Mouse (Mus musculus) hindbrain, embryonic 16.5 days (tissue): Measurements from ENCODE around the gene Fbxl16. TPM values are rescaled to one million over a fixed set of nuclear protein-coding genes. Genes with fewer than 3 reads are reported as not detected.
A peak's percentile ranks its signal among the peaks of the same experiment; 100 is the strongest.

ENCODE experiments used
- ATAC-seq: fragments of 200-750 bp; cut with Nextera tagmentation; 2 replicates; pipeline ENCODE4 v1.8.0; 2017; ENCODE audit warnings: moderate TSS enrichment, moderate library complexity
- H3K27ac ChIP-seq: fragments of 300-500 bp; sonication (generic); 2 replicates; pipeline ENCODE4 v1.5.1; 2014; ENCODE audit warnings: low read depth, mild to moderate bottlenecking, control low read depth, low read length, moderate library complexity
- H3K27me3 ChIP-seq: fragments of 300-500 bp; sonication (generic); replicated peaks from 2 replicates; pipeline ENCODE4 v1.6.1; 2014; ENCODE audit warnings: low read length; ENCODE audit not compliant: control insufficient read depth, insufficient read depth
- H3K36me3 ChIP-seq: fragments of 300-500 bp; sonication (generic); 2 replicates; pipeline ENCODE4 v1.6.1; 2014; ENCODE audit warnings: mild to moderate bottlenecking, low read length, moderate library complexity, mixed read lengths; ENCODE audit not compliant: control insufficient read depth, insufficient read depth
- H3K4me1 ChIP-seq: fragments of 300-500 bp; sonication (generic); 2 replicates; pipeline ENCODE4 v1.6.1; 2014; ENCODE audit warnings: low read depth, low read length; ENCODE audit not compliant: control insufficient read depth, insufficient read depth
- H3K4me2 ChIP-seq: fragments of 300-500 bp; sonication (generic); 2 replicates; pipeline ENCODE4 v1.6.1; 2014; ENCODE audit warnings: mild to moderate bottlenecking, low read length, control low read depth, moderate library complexity
- H3K4me3 ChIP-seq: fragments of 300-500 bp; sonication (generic); 2 replicates; pipeline ENCODE4 v1.5.1; 2014; ENCODE audit warnings: mild to moderate bottlenecking, low read length, control low read depth, moderate library complexity
- H3K9ac ChIP-seq: fragments of 300-500 bp; sonication (generic); 2 replicates; pipeline ENCODE4 v1.6.1; 2014; ENCODE audit warnings: low read depth, mild to moderate bottlenecking, control low read depth, low read length, moderate library complexity
- H3K9me3 ChIP-seq: fragments of 300-500 bp; sonication (generic); 2 replicates; pipeline ENCODE4 v1.6.1; 2014; ENCODE audit warnings: mild to moderate bottlenecking, low read length, moderate library complexity; ENCODE audit not compliant: control insufficient read depth
- WGBS: fragments of 180-500 bp; shearing (Covaris S2); extraction: QIAGEN DNeasy Blood & Tissue Kit; methylation state at CpG from one replicate; pipeline ENCODE4 v1.1.7; 2014; 5-methylcytosine and 5-hydroxymethylcytosine counted together
- polyA plus RNA-seq: library from polyadenylated mRNA; unstranded; fragments of >200 nt; fragmentation: Nextera tagmentation; extraction: Ambion mirVana; gene quantifications from 2 replicates; pipeline ENCODE4 v1.2.1, GENCODE M21; 2015

Fbxl16 gene
- polyA plus RNA-seq, 1 experiment from 2014 or later, result 38.1 TPM

- Histone ChIP-seq H3K27me3 (peaks cover 3% of the 10 kb centered on the region; the same call in 1 of the 2 replicates), H3K4me2 (peak within 1 kb of the TSS; percentile 67), H3K27ac (peak within 1 kb of the TSS; percentile 91), H3K4me1 (peaks cover 41% of the 10 kb centered on the region), H3K4me3 (peak within 1 kb of the TSS; percentile 73), H3K9ac (peak within 1 kb of the TSS; percentile 82), H3K36me3 (peaks cover 13% of the 10 kb centered on the region), H3K9me3 (no peaks in the 10 kb centered on the region)
- ATAC-seq, result peak; percentile 50
- WGBS, result 1% methylated on average over 14 of the region's 14 CpGs
These were observed 16.3 kb upstream of the Fbxl16 start, which contains the start of gene Fam173a for GRCm38 (mm10) chr17:25792615-25793014. Gene Fam173a, minus strand, starts transcription at chr17:25792901.

- Histone ChIP-seq H3K4me2 (peak overlapping the region; percentile 27), H3K4me3 (no peak overlapping the region), H3K4me1 (peaks cover 41% of the 10 kb centered on the region), H3K27me3 (peaks cover 3% of the 10 kb centered on the region; the same call in 1 of the 2 replicates), H3K27ac (peak overlapping the region; percentile 91), H3K36me3 (peaks cover 7% of the 10 kb centered on the region; the same call in 1 of the 2 replicates), H3K9ac (no peak overlapping the region), H3K9me3 (no peaks in the 10 kb centered on the region)
- 16% methylated on average over 13 of the region's 13 CpGs for WGBS
- no peak for ATAC-seq
These were observed 14.7 kb upstream of the Fbxl16 start for GRCm38 (mm10) chr17:25794197-25794596.

- 35% methylated on average over 17 of the region's 17 CpGs for WGBS
These were observed 13.9 kb upstream of the Fbxl16 start for GRCm38 (mm10) chr17:25794998-25795397.

GRCm38 (mm10) chr17:25795609-25796092 lies 13.2 kb upstream of the Fbxl16 start, which contains the start of gene AC134908.4:
Gene AC134908.4, minus strand, starts transcription at chr17:25795659.
- no peaks in the 10 kb centered on the region for H3K9me3 ChIP-seq
- 18% methylated on average over 6 of the region's 6 CpGs for WGBS
- H3K4me2 ChIP-seq, result peak within 1 kb of the TSS; percentile 83
- no peaks in the 10 kb centered on the region for H3K36me3 ChIP-seq
- H3K27ac ChIP-seq, result peak within 1 kb of the TSS; percentile 83
- H3K4me3 ChIP-seq, result peak within 1 kb of the TSS; percentile 65
- ATAC-seq, result peak; percentile 57
- H3K4me1 ChIP-seq, result peaks cover 37% of the 10 kb centered on the region
- H3K27me3 ChIP-seq, result peaks cover 3% of the 10 kb centered on the region; the same call in 1 of the 2 replicates
- peak within 1 kb of the TSS; percentile 67 for H3K9ac ChIP-seq

More at GRCm38 (mm10) chr17:25794998-25795397, 13.9 kb upstream of the Fbxl16 start:
- peak overlapping the region; percentile 83 for H3K4me2 ChIP-seq
- H3K4me1 ChIP-seq, result peaks cover 41% of the 10 kb centered on the region
- ATAC-seq, result no peak
- H3K9ac ChIP-seq, result peak overlapping the region; percentile 32; the same call in 1 of the 2 replicates
- H3K27ac ChIP-seq, result peak overlapping the region; percentile 71
- H3K27me3 ChIP-seq, result peaks cover 3% of the 10 kb centered on the region; the same call in 1 of the 2 replicates
- H3K9me3 ChIP-seq, result no peaks in the 10 kb centered on the region
- H3K36me3 ChIP-seq, result no peaks in the 10 kb centered on the region
- H3K4me3 ChIP-seq, result peak overlapping the region; percentile 65

GRCm38 (mm10) chr17:25796211-25796771 lies 12.6 kb upstream of the Fbxl16 start:
- peak overlapping the region; percentile 83 for H3K27ac ChIP-seq
- H3K9me3 ChIP-seq, result no peaks in the 10 kb centered on the region
- peak overlapping the region; percentile 67 for H3K9ac ChIP-seq
- peaks cover 3% of the 10 kb centered on the region; the same call in 1 of the 2 replicates for H3K27me3 ChIP-seq
- H3K36me3 ChIP-seq, result no peaks in the 10 kb centered on the region
- no peak for ATAC-seq
- H3K4me3 ChIP-seq, result peak overlapping the region; percentile 65
- H3K4me1 ChIP-seq, result peaks cover 30% of the 10 kb centered on the region
- WGBS, result 1% methylated on average over 29 of the region's 37 CpGs
- peak overlapping the region; percentile 83 for H3K4me2 ChIP-seq

- 0% methylated on average over 28 of the region's 35 CpGs for WGBS
- peaks cover 28% of the 10 kb centered on the region for H3K4me1 ChIP-seq
- peak within 1 kb of the TSS; percentile 83 for H3K4me2 ChIP-seq
- H3K27me3 ChIP-seq, result peaks cover 3% of the 10 kb centered on the region; the same call in 1 of the 2 replicates
- H3K4me3 ChIP-seq, result peak within 1 kb of the TSS; percentile 65
- no peaks in the 10 kb centered on the region for H3K36me3 ChIP-seq
- peak; percentile 55 for ATAC-seq
- H3K27ac ChIP-seq, result peak within 1 kb of the TSS; percentile 83
- no peaks in the 10 kb centered on the region for H3K9me3 ChIP-seq
- H3K9ac ChIP-seq, result peak within 1 kb of the TSS; percentile 67
These were observed 11.9 kb upstream of the Fbxl16 start, which contains the start of gene Metrn for GRCm38 (mm10) chr17:25796951-25797369. Gene Metrn, minus strand, starts transcription at chr17:25797136.

- WGBS, result 8% methylated on average over 6 of the region's 6 CpGs
- H3K4me1 ChIP-seq, result peaks cover 30% of the 10 kb centered on the region
- no peak overlapping the region for H3K9ac ChIP-seq
- H3K27me3 ChIP-seq, result peaks cover 3% of the 10 kb centered on the region; the same call in 1 of the 2 replicates
- no peaks in the 10 kb centered on the region for H3K36me3 ChIP-seq
- H3K4me3 ChIP-seq, result no peak overlapping the region
- H3K27ac ChIP-seq, result no peak overlapping the region
- ATAC-seq, result peak; percentile 4; the same call in 1 of the 2 replicates
- no peak overlapping the region for H3K4me2 ChIP-seq
- H3K9me3 ChIP-seq, result no peaks in the 10 kb centered on the region
These were observed 7.9 kb upstream of the Fbxl16 start for GRCm38 (mm10) chr17:25801029-25801428.

- peak overlapping the region; percentile 56 for H3K9ac ChIP-seq
- H3K4me2 ChIP-seq, result peak overlapping the region; percentile 25
These were observed 5.9 kb upstream of the Fbxl16 start for GRCm38 (mm10) chr17:25802825-25803517.

GRCm38 (mm10) chr17:25806507-25806906 lies 2.4 kb upstream of the Fbxl16 start:
- Histone ChIP-seq H3K27me3 (no peaks in the 10 kb centered on the region), H3K36me3 (no peaks in the 10 kb centered on the region), H3K9me3 (no peaks in the 10 kb centered on the region), H3K9ac (no peak overlapping the region), H3K4me1 (peaks cover 36% of the 10 kb centered on the region), H3K4me3 (no peak overlapping the region), H3K27ac (no peak overlapping the region), H3K4me2 (no peak overlapping the region)
- WGBS, result 88% methylated on average over 4 of the region's 4 CpGs
- ATAC-seq, result no peak

More at GRCm38 (mm10) chr17:25802825-25803517, 5.9 kb upstream of the Fbxl16 start:
- Histone ChIP-seq H3K9me3 (no peaks in the 10 kb centered on the region), H3K4me3 (no peak overlapping the region), H3K36me3 (no peaks in the 10 kb centered on the region), H3K27ac (peak overlapping the region; percentile 77), H3K27me3 (no peaks in the 10 kb centered on the region), H3K4me1 (peaks cover 17% of the 10 kb centered on the region)
- ATAC-seq, result peak; percentile 93
- WGBS, result 6% methylated on average over 10 of the region's 10 CpGs
